Mouse (Mus musculus) small intestine, adult 2 months (tissue): ENCODE measurements around the gene Mllt6. TPM values are rescaled to one million over a fixed set of nuclear protein-coding genes. Genes with fewer than 3 reads are reported as not detected.

Experiments used
- H3K27ac ChIP-seq: fragments of 200-500 bp; 2 replicates; pipeline ENCODE4 v1.5.1; 2012; ENCODE audit warnings: low read depth, low read length, control low read depth, inconsistent platforms; ENCODE audit not compliant: insufficient read depth
- H3K27me3 ChIP-seq: fragments of 200-500 bp; 2 replicates; pipeline ENCODE4 v1.6.1; 2012; ENCODE audit warnings: mild to moderate bottlenecking, moderate library complexity, low read length, inconsistent platforms; ENCODE audit not compliant: control insufficient read depth, insufficient read depth
- H3K36me3 ChIP-seq: fragments of 200-500 bp; 2 replicates; pipeline ENCODE4 v1.6.1; 2012; ENCODE audit warnings: mild to moderate bottlenecking, low read length, control low read depth, inconsistent platforms; ENCODE audit not compliant: control insufficient read depth, insufficient read depth
- H3K4me1 ChIP-seq: fragments of 200-500 bp; 2 replicates; pipeline ENCODE4 v1.6.1; 2012; ENCODE audit warnings: low read length, inconsistent platforms, mixed read lengths; ENCODE audit not compliant: control insufficient read depth, insufficient read depth, insufficient read length
- H3K4me3 ChIP-seq: fragments of 200-500 bp; 2 replicates; pipeline ENCODE4 v1.5.1; 2012; ENCODE audit warnings: low read depth, mild to moderate bottlenecking, control low read depth, inconsistent platforms, low read length, moderate library complexity
- CTCF ChIP-seq: fragments of 200-500 bp; IDR thresholded peaks from 2 replicates; pipeline ENCODE4 v1.5.1; 2012; ENCODE audit warnings: low read depth, mild to moderate bottlenecking, control low read depth, inconsistent platforms, low read length, moderate library complexity, mixed read lengths; ENCODE audit not compliant: insufficient replicate concordance, insufficient read length; ENCODE audit errors: extremely low read depth
- POLR2A ChIP-seq: fragments of 200-500 bp; IDR thresholded peaks from 2 replicates; pipeline ENCODE4 v1.6.1; 2012; ENCODE audit warnings: low read depth, mild to moderate bottlenecking, control low read depth, inconsistent platforms, low read length, moderate library complexity
- WGBS: fragments of 180-500 bp; shearing (Covaris S2); methylation state at CpG from one replicate; pipeline ENCODE4 v1.1.7; 2018; 5-methylcytosine and 5-hydroxymethylcytosine counted together
- polyA plus RNA-seq: library from polyadenylated mRNA; depleted of rRNA; stranded (reverse); fragments of >200 nt; gene quantifications from 2 replicates; pipeline ENCODE4 v1.2.3, GENCODE M21; 2012

Gene Mllt6
- polyA plus RNA-seq, 1 experiment: 38.6 TPM

DNA sequence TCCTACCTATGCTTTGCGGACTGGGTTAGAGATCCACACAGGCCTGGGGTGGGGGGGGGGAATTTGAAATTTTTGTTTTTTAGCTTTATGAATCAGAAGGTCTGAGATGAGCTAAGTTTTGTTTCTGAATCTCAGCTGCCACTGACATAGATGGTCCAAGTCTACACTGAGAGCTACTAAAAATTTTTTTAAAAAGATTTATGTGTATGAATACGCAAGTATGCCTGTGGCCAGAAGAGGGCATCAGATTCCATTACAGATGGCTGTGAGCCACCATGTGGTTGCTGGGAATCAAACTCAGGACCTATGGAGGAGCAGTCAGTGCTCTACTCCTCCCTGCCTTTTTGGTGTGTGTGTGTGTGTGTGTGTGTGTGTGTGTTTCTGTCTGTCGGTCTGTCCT is 51.1 kb downstream of the Mllt6 start:
- H3K27me3 ChIP-seq: no peaks in the 10 kb centered on the region
- 97% methylated on average over 3 of the region's 3 CpGs for WGBS

DNA sequence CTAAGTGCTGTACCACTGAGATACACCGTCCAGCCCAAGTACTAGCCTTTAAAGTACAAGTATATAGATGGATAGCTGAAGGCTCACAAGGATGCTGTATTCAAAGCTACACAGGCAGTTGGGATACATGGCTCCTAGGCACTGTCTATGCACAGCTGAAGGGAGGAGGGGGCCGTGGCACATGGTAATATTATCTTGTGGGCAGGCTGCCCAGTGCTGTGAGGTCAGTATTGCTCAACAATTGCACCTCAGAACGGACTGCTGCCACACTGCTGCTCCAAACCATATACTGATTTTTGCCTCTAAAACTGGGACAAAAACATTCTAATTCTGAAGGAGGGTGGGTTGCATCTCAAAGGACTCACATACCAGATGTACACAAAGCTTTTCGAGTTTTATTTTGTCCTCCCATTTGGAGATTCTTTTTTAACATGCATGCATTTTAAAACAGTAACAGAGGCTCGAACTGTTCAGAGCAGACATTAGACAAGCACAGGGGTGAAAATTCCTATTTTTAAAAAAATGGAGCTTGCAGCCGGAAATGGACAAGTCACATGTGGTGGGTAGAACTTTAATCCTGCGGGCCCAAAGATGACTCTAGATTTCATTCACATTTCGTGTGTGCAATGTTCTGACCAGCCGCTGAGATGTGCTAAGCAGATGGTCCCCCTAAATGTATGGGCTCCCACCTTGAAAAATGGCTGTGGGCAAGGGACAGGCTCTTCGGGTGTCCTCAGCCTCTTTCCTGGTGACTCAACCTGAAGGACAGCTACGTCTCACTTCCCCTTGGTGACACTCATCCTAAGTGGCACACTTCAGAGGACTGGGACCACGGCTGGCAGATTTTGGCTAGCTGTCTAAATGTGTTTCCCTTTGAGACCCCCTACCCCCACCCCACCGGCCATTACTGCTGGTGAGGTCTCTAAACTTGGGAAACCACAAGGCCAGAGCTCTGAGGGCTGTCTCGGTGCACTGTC is 51.9 kb downstream of the Mllt6 start:
- 77% methylated on average over 14 of the region's 14 CpGs for WGBS
- Histone ChIP-seq H3K27me3 (no peaks in the 10 kb centered on the region), H3K36me3 (peaks cover 32% of the 10 kb centered on the region), H3K4me1 (peaks cover 2% of the 10 kb centered on the region; the same call in 1 of the 2 replicates), H3K4me3 (no peak overlapping the region), H3K27ac (no peak overlapping the region)
- TF ChIP-seq POLR2A (no peak), CTCF (no peak)

More for the DNA sequence above, 51.1 kb downstream of the Mllt6 start:
- TF ChIP-seq CTCF: no peak
- Histone ChIP-seq H3K4me1 (no peaks in the 10 kb centered on the region), H3K36me3 (peaks cover 26% of the 10 kb centered on the region), H3K4me3 (no peak overlapping the region), H3K27ac (no peak overlapping the region)

GRCm38 (mm10) chr11:97716021-97716420 is 52.8 kb downstream of the Mllt6 start:
- no peak overlapping the region for H3K4me3 ChIP-seq

DNA sequence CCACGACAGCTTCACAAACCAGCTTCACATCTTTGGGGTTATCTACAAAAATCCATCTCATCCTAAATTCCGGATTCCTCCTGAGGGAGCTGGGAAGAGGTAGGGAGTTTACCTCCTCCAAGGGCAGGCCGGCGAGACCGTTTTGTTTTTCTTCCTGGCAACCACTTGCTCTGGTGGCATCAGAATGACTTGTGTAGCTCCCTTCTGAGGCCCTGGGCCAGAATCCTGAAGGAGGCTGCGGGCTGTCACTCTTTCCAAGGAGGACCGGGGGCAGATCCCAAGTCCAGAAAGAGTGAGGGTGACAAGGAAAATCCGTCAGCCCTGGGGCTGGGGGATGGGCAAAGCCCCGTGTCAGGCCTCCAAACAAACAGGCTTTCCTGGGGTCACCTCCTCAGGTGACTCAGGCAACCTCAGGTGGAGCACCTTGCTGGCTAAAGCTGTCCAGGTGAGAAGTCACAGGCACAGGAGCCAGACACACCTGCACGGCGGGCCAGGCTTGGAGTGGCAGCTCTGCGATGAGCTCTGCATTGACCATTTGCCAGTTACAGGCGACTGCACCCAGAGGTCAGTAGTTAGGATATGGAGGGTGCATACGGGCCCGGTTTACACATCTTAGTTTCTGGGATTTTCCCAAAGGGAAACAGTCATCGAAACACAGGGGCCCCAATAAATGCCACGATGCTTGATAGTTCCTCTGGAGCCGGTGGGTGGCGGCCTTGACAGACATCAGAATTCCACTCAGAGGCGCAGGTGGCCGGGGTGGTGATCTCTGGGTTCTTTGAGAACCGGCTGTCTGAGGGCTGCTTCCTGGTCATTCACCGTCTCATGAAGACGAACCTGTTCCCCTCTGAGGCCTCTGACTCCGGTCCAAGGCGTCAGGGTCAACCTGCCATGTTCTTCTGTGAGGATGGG is 54.4 kb downstream of the Mllt6 start:
- no peaks in the 10 kb centered on the region for H3K27me3 ChIP-seq
- H3K27ac ChIP-seq: no peak overlapping the region
- 79% methylated on average over 26 of the region's 26 CpGs for WGBS
- peaks cover 29% of the 10 kb centered on the region for H3K36me3 ChIP-seq
- no peak overlapping the region for H3K4me3 ChIP-seq
- TF ChIP-seq CTCF (no peak), POLR2A (no peak)
- H3K4me1 ChIP-seq: peaks cover 2% of the 10 kb centered on the region; the same call in 1 of the 2 replicates

More at GRCm38 (mm10) chr11:97716021-97716420, 52.8 kb downstream of the Mllt6 start:
- no peak overlapping the region for H3K27ac ChIP-seq
- peaks cover 32% of the 10 kb centered on the region for H3K36me3 ChIP-seq
- H3K27me3 ChIP-seq: no peaks in the 10 kb centered on the region
- no peak for TF ChIP-seq POLR2A
- no peak for TF ChIP-seq CTCF
- peaks cover 2% of the 10 kb centered on the region; the same call in 1 of the 2 replicates for H3K4me1 ChIP-seq
- WGBS: 92% methylated on average over 8 of the region's 8 CpGs

DNA sequence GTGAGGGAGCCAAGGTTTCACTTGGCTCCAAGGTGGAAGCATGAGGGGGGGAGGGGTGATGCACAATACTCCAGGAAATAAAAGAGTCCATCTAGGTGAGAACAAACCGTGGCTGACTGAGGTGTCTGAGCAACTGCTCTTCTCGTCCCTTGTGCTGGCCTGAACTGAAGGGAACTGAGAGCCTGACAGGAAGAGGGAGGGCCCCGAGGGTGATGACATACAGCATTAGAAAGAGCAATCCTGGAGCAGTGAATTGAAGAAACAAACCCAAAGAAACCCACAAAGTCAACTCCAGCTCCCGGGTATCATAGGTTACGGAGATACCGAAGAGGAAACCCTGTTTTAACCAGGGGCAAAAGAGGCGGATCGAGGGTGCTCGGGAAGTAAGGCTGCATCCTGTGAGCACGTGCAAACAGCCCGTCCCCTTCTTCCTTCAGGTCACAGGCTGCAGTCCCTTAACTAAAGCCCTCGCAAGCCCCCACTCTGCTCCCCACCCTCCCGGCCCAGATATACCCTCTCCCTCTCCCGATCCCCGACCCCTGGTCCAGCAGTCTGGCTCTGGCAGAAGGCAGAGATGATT is 55.2 kb downstream of the Mllt6 start:
- WGBS: 76% methylated on average over 15 of the region's 15 CpGs
- Histone ChIP-seq H3K36me3 (peaks cover 26% of the 10 kb centered on the region), H3K4me3 (no peak overlapping the region), H3K27ac (no peak overlapping the region), H3K4me1 (peaks cover 2% of the 10 kb centered on the region; the same call in 1 of the 2 replicates), H3K27me3 (no peaks in the 10 kb centered on the region)
- no peak for TF ChIP-seq POLR2A
- no peak for TF ChIP-seq CTCF

DNA sequence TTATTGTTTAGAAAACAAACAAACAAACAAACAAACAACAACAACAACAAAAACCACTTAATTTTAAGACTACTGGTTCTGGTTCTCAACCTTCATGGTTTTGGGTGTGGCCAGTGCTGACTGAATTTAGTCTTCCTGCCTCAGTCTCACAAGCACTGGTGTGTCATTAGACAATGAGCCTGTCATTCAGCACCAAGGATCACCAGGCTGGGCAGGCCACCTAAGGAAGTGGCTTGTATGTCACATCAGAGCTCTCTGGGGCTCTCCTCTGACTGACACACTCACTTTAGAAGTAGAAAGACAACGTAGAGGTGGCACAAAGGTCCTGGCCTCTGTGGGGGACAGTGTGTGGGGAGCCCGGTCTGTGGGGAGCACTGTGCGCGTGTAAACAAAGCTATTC is 55.8 kb downstream of the Mllt6 start:
- H3K27ac ChIP-seq: no peak overlapping the region
- no peaks in the 10 kb centered on the region for H3K27me3 ChIP-seq
- peaks cover 2% of the 10 kb centered on the region; the same call in 1 of the 2 replicates for H3K4me1 ChIP-seq
- no peak for TF ChIP-seq POLR2A
- no peak for TF ChIP-seq CTCF
- H3K4me3 ChIP-seq: no peak overlapping the region
- 87% methylated on average over 4 of the region's 4 CpGs for WGBS
- H3K36me3 ChIP-seq: peaks cover 20% of the 10 kb centered on the region
